Mouse (Mus musculus): ENCODE results near the gene Kif18b. TPM values are rescaled to one million over a fixed set of nuclear protein-coding genes. Genes with fewer than 3 reads are reported as not detected.

The Kif18b gene
- polyA plus RNA-seq, 1 experiment = 0.40 TPM

DNA sequence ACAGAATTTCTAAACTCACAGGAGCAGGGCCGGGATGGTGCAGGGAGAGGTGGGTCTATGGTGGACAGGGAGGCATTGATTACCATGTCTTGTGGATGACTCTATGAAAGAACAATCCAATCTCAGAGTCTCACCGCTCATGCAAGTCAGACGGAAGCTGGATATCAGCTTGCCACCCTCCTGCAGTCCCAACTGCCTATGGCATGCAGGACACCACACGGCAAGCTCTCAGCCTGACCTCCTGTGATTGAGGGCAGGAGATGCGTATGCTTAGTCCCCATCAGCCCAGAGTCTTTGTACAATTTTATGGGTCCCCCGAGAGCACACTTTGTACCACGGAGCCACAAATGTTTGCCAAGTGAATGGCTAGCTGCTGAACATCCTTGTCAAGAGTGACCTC lies 21.3 kb downstream of the Kif18b start:
- H3K4me3 ChIP-seq (ENCODE audit: insufficient read depth, low read length) = no peak overlapping the region
- no peak overlapping the region for H3K27ac ChIP-seq (ENCODE audit: insufficient read depth, low read length)
- H3K4me1 ChIP-seq (ENCODE audit: control insufficient read depth, insufficient read depth, low read length) = no peaks in the 10 kb centered on the region
- TF ChIP-seq POLR2A (IDR thresholded peaks at IDR 0.05; ENCODE audit: extremely low read depth, insufficient read depth, low read length) = no peak
- no peak for TF ChIP-seq CTCF (IDR thresholded peaks at IDR 0.05; ENCODE audit: extremely low read depth, insufficient read depth, low read length)

DNA sequence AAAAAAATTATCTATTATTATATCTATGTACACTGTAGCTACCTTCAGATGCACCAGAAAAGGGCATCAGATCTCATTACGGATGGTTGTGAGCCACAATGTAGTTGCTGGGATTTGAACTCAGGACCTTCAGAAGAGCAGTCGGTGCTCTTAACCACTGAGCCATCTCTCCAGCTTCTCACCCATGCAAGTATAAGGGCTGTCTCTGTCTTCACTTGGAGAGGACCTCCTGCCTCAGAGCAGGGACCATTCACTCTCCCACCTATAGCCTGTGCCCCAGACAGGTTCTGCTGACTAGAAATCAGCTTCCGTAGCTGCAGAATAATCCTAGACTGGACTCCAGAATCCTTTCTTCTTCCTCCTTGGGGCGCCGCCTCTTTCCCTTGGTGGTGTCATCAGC lies 22.8 kb downstream of the Kif18b start:
- no peak for TF ChIP-seq CTCF (IDR thresholded peaks at IDR 0.05; ENCODE audit: extremely low read depth, insufficient read depth, low read length)
- TF ChIP-seq POLR2A (IDR thresholded peaks at IDR 0.05; ENCODE audit: extremely low read depth, insufficient read depth, low read length) = no peak
- H3K4me3 ChIP-seq (ENCODE audit: insufficient read depth, low read length) = no peak overlapping the region
- H3K27ac ChIP-seq (ENCODE audit: insufficient read depth, low read length) = no peak overlapping the region
- no peaks in the 10 kb centered on the region for H3K4me1 ChIP-seq (ENCODE audit: control insufficient read depth, insufficient read depth, low read length)

DNA sequence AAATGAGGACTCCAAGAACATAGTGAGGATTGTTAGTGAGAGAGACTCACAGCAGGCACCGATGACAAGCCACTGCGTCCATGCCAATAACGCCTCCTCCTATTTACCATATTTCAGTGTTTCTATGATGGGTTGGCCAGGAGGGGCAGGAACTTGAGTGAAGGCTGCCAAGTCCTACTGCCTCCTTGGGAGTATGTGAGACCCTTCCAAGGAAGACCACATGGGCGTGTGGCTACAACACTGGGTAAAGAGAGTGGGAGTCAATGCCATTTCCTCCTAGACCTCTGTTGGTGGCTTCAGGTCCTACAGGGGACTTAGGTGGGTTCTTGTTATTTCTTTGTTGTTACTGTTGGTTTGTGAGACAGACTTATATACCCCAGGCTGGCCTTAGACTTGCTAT lies 23.7 kb downstream of the Kif18b start:
- H3K4me3 ChIP-seq (ENCODE audit: insufficient read depth, low read length) = no peak overlapping the region
- no peak overlapping the region for H3K27ac ChIP-seq (ENCODE audit: insufficient read depth, low read length)
- no peak for TF ChIP-seq CTCF (IDR thresholded peaks at IDR 0.05; ENCODE audit: extremely low read depth, insufficient read depth, low read length)
- H3K4me1 ChIP-seq (ENCODE audit: control insufficient read depth, insufficient read depth, low read length) = no peaks in the 10 kb centered on the region

DNA sequence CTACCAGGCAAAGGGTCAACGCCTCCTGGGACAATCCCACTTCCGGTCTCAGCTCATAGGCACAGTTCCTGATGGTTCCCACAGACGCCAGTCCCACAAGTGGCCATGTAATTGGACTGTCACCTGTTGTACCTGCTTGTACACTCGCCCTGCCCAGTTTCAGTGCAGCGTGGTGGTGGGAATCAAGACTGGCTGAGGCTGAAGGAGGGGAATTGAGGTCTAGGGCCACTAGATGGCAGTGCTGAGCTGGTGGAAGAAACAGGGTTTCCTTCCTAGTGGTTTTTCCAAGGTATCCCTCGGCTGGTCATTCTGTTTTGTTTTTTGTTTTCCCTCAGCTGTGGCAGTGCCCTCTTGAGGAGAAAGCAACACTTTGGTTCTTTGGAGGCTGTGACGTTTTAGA lies 24.2 kb downstream of the Kif18b start, which contains the start of gene Gfap:
Gene Gfap (minus strand): TSS at position 150 of the 400 bp plus-strand sequence.
- TF ChIP-seq POLR2A (IDR thresholded peaks at IDR 0.05; ENCODE audit: extremely low read depth, insufficient read depth, low read length) (no peak), CTCF (IDR thresholded peaks at IDR 0.05; ENCODE audit: extremely low read depth, insufficient read depth, low read length) (peak; percentile 97)
- Histone ChIP-seq H3K27ac (ENCODE audit: insufficient read depth, low read length) (no peak within 1 kb of the TSS), H3K4me3 (ENCODE audit: insufficient read depth, low read length) (no peak within 1 kb of the TSS), H3K4me1 (ENCODE audit: control insufficient read depth, insufficient read depth, low read length) (no peaks in the 10 kb centered on the region)

DNA sequence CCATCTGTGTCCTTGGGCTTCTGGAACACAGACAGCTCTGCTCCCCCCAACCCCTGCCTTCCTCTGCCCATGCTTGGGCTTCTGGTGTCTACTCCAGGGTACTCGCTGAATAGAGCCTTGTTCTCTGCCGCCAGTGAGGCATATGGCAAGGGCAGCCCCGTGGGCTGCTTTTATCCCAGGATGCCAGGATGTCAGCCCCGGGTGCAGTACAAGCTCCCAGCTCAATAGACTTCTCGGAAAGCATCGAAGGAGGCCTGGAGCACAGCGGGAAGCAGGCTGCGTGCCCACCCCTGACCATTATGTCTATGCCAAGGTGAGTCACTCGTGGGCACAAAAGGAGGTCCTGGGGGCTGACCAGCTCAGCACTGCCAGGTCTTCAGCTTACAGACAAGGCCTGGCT lies 26.5 kb downstream of the Kif18b start:
- Histone ChIP-seq H3K27ac (ENCODE audit: insufficient read depth, low read length) (no peak overlapping the region), H3K4me1 (ENCODE audit: control insufficient read depth, insufficient read depth, low read length) (no peaks in the 10 kb centered on the region), H3K4me3 (ENCODE audit: insufficient read depth, low read length) (no peak overlapping the region)
- TF ChIP-seq CTCF (IDR thresholded peaks at IDR 0.05; ENCODE audit: extremely low read depth, insufficient read depth, low read length) = no peak
- TF ChIP-seq POLR2A (IDR thresholded peaks at IDR 0.05; ENCODE audit: extremely low read depth, insufficient read depth, low read length) = no peak

DNA sequence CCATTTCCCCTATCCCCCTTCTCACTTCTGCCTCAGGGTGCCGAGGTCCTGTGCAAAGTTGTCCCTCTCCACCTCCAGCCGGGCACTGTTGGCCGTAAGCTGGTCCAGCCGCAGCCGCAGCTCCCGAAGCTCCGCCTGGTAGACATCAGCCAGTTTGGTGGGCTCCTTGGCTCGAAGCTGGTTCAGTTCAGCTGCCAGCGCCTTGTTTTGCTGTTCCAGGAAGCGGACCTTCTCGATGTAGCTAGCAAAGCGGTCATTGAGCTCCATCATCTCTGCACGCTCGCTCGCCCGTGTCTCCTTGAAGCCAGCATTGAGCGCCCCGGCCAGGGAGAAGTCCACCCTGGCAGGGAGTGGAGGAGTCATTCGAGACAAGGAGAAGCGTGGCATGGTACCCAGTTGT lies 28.3 kb downstream of the Kif18b start:
- Histone ChIP-seq H3K4me3 (ENCODE audit: insufficient read depth, low read length) (0 out of 2 replicates have a peak overlapping the region, but pooled peaks have one; percentile 12), H3K4me1 (ENCODE audit: control insufficient read depth, insufficient read depth, low read length) (no peaks in the 10 kb centered on the region), H3K27ac (ENCODE audit: insufficient read depth, low read length) (no peak overlapping the region; the same call in 1 of the 2 replicates)
- TF ChIP-seq CTCF (IDR thresholded peaks at IDR 0.05; ENCODE audit: extremely low read depth, insufficient read depth, low read length) (no peak), POLR2A (IDR thresholded peaks at IDR 0.05; ENCODE audit: extremely low read depth, insufficient read depth, low read length) (no peak)

DNA sequence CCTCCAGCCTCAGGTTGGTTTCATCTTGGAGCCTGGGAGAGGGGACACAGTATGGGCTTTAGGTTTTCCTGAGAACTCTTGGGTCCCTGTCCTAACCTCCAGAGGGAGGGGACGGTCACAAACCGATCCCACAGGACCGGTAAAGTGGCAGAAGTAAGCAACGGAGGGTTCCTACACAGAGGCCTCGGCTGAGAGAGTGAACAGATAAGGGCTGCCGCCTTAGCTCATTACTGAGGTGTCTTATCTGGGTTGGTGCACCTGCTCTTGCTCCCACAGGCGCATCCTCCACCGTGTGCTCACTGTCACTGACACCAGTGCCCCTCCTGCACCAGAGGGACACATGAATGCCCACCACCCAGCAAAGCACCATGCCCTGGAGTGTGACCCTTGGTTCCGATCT lies 29.1 kb downstream of the Kif18b start:
- Histone ChIP-seq H3K27ac (ENCODE audit: insufficient read depth, low read length) (no peak overlapping the region), H3K4me1 (ENCODE audit: control insufficient read depth, insufficient read depth, low read length) (no peaks in the 10 kb centered on the region), H3K4me3 (ENCODE audit: insufficient read depth, low read length) (0 out of 2 replicates have a peak overlapping the region, but pooled peaks have one; percentile 12)
- no peak for TF ChIP-seq CTCF (IDR thresholded peaks at IDR 0.05; ENCODE audit: extremely low read depth, insufficient read depth, low read length)
- TF ChIP-seq POLR2A (IDR thresholded peaks at IDR 0.05; ENCODE audit: extremely low read depth, insufficient read depth, low read length) = no peak

DNA sequence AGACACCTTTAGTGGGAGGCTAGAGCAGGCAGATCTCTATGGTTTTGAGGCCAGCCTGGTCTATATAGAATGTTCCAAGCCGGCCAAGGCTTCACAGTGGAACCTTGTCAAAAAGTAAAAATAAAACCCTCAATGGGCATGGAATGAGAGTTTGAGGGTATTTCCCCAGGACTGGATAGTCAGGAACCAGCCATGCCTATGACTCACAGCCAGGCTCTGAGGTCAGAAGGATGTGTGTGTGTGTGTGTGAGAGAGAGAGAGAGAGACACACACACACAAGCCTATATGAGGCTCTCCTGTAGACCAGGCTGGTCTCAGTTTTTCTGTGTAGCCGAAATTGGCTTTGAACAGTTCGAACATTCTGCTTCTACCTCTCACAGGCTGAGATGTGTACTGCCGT lies 30.2 kb downstream of the Kif18b start:
- Histone ChIP-seq H3K4me1 (ENCODE audit: control insufficient read depth, insufficient read depth, low read length) (no peaks in the 10 kb centered on the region), H3K27ac (ENCODE audit: insufficient read depth, low read length) (no peak overlapping the region), H3K4me3 (ENCODE audit: insufficient read depth, low read length) (no peak overlapping the region)
- TF ChIP-seq CTCF (IDR thresholded peaks at IDR 0.05; ENCODE audit: extremely low read depth, insufficient read depth, low read length) = no peak
- TF ChIP-seq POLR2A (IDR thresholded peaks at IDR 0.05; ENCODE audit: extremely low read depth, insufficient read depth, low read length) = no peak

DNA sequence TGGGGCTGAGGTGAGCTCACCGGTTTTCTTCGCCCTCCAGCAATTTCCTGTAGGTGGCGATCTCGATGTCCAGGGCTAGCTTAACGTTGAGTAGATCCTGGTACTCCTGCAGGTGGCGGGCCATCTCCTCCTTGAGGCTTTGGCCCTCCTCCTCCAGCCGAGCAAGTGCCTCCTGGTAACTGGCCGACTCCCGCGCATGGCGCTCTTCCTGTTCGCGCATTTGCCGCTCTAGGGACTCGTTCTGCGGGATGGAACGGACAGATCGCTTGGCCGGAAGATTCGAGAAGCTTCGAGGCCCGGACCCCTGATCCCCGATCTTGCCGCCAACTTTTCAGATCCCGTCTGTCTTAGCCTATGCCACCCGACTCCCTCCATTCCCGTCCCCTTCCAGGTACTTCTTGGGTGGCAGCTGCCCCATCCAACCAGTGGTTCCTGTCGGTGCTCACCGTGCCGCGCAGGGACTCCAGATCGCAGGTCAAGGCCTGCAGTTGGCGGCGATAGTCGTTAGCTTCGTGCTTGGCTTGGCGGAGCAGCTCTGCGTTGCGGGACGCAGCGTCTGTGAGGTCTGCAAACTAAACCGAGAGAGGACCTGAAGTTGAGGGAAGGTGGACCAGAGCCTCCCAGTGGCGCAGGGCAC lies 31.8 kb downstream of the Kif18b start:
- TF ChIP-seq CTCF (IDR thresholded peaks at IDR 0.05; ENCODE audit: extremely low read depth, insufficient read depth, low read length) (peak; percentile 61), POLR2A (IDR thresholded peaks at IDR 0.05; ENCODE audit: extremely low read depth, insufficient read depth, low read length) (no peak)
- Histone ChIP-seq H3K4me1 (ENCODE audit: control insufficient read depth, insufficient read depth, low read length) (peaks cover 2% of the 10 kb centered on the region; the same call in 1 of the 2 replicates), H3K27ac (ENCODE audit: insufficient read depth, low read length) (no peak overlapping the region), H3K4me3 (ENCODE audit: insufficient read depth, low read length) (peak overlapping the region; percentile 15; the same call in 1 of the 2 replicates)

DNA sequence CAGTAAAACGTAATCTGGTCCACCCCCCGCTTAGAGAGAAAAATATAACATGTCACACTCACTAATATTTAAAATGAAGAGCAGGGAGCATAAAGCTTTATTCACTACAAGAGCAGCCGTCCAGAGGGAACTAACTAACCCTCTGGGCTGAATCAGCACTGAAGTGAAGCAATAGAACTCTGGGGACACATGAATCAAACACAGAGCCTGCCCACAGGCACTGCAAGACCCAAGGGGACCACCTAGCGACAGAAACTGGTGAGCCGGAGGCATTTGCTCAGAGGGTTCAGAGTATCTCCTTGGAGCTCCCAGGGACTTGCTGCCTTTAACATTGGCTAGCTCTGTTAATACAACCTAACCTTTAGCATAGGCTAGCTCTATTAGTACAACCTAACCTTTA lies 34.8 kb downstream of the Kif18b start:
- Histone ChIP-seq H3K4me1 (ENCODE audit: control insufficient read depth, insufficient read depth, low read length) (peaks cover 8% of the 10 kb centered on the region), H3K4me3 (ENCODE audit: insufficient read depth, low read length) (no peak overlapping the region), H3K27ac (ENCODE audit: insufficient read depth, low read length) (no peak overlapping the region)
- no peak for TF ChIP-seq CTCF (IDR thresholded peaks at IDR 0.05; ENCODE audit: extremely low read depth, insufficient read depth, low read length)
- no peak for TF ChIP-seq POLR2A (IDR thresholded peaks at IDR 0.05; ENCODE audit: extremely low read depth, insufficient read depth, low read length)

All from cortical plate, adult 2 months (tissue).